Mouse (Mus musculus): ENCODE data around the gene Srd5a1. TPM values are rescaled to one million over a fixed set of nuclear protein-coding genes. Genes with fewer than 3 reads are reported as not detected.
"Not testable (repeated sequence)": the region's sequence is repeated elsewhere in the genome, so short reads cannot be mapped to it uniquely, and the experiment has no call there.

Srd5a1 gene
- 2.8 and 5.6 TPM in 2 replicates for total RNA-seq (2017)

DNA sequence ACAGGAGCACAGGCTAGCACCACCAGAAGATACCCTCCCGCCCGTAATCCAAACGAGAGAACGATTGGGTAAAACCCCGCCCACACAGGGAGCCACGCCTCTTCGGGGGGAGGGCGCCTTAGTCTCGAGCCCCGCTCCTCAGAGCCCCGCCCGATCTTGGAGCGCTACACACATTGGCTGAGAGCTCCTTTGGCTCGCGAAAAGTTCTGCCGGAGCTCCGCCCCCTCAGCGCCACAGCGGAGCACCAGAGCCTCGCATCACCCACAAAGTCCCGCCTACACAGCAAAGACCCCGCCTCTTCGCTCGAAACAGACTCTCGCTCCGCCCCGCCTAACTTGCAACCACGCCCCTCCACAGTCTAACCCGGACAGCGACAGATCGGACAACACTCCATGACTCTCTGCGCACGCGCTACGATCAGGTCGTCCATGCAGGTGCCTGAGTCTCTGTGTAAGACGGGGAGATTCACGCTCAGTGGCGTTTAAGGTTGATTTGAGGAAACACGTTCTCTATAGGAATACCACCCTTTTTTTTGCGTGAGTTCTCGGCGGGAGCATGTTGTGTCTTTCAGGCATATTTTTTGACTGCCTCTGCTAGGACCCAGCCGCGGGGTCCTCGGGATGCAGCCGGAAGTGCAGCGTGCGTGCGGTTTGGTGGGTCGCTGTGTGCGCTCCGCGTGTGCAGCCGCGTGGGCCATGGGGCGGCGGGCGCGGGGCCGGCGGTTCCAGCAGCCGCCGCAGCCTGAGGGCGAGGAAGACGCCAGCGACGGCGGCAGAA lies at the start of gene Srd5a1:
TSS of gene Srd5a1 (minus strand) at position 45 of the 777 bp plus-strand sequence.
- ATAC-seq (replicated peaks in 1 of 2; ENCODE audit: insufficient read depth in 1 of 2, low FRiP score in 2 of 2, low TSS enrichment in 1 of 2, low read depth in 1 of 2, poor library complexity in 2 of 2, severe bottlenecking in 2 of 2) = peak; percentile 92

DNA sequence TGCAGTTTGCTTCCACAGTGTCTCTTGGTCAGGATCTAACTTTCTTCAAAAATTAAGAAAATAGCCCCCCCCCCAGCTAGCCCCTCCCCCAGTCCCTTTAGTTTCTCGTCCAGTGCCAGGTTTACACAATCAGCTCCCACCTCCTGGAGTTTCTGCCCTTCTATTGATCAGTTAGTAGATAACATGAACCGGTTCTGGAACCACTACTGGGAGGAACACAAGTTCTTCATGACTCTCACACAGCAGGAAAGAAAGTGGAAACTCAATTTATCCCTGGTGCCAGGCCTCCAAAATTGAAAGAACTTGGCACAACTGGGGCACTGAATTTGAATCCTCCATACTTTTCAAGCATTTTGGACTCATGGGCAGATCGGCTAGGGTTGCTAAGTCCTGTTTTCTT lies 43.3 kb upstream of the Srd5a1 start:
- no peak for ATAC-seq (replicated peaks in 1 of 2; ENCODE audit: insufficient read depth in 1 of 2, low FRiP score in 2 of 2, low TSS enrichment in 1 of 2, low read depth in 1 of 2, poor library complexity in 2 of 2, severe bottlenecking in 2 of 2)

DNA sequence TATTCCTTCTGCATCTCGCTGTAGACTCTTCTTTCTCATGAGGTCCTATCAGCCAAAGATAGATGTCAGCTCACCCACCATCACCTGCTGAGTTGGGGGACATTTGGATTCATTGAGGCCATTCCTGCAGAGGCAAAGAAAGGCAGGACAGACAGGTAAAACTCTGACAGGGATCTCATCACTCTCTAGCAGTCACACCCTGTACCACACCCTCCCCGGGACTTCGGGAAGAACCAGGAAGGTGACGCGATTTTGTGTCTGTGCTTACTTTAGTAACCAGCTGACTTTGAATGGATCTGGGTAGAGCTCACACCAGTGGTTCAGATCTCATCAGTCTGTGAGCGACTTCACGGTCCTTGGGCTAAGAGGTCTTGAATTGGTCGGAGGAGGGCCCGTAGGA lies 35.2 kb upstream of the Srd5a1 start:
- no peak for ATAC-seq (replicated peaks in 1 of 2; ENCODE audit: insufficient read depth in 1 of 2, low FRiP score in 2 of 2, low TSS enrichment in 1 of 2, low read depth in 1 of 2, poor library complexity in 2 of 2, severe bottlenecking in 2 of 2)

DNA sequence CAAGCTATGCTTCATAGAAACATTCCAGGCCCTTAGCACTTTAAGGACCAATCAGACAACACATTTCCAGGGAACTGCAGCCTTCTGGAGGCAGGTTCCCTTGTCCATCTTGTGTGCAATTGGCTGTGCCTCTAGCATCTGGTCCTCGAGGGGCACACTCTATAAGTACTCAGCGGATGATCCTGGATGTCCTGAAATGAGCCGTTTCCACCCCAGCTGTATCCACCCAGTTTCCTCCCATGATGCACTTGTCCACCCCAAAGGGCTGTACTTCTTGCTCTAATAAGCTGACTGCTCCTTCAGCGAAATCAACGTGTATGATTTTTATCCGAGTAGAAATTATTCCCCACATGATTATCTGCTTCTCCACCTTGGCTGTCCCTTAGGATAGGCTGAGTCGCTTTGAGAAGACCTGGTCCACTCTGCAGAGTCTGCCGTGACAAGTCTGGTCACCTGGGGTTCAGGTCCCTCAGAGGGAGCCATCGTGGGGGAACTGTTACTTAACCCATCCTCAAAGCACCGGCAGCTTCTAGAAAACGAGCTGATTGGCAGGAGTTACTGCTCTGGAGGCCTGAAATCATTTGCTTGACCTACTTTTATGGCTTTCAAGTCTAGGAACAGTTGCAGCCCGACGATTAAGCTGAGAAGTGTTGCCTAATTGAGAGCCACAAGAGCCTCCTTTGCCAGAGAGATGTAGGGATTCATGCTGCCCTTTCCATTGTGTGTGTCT lies 34.6 kb upstream of the Srd5a1 start:
- no peak for ATAC-seq (replicated peaks in 1 of 2; ENCODE audit: insufficient read depth in 1 of 2, low FRiP score in 2 of 2, low TSS enrichment in 1 of 2, low read depth in 1 of 2, poor library complexity in 2 of 2, severe bottlenecking in 2 of 2)

DNA sequence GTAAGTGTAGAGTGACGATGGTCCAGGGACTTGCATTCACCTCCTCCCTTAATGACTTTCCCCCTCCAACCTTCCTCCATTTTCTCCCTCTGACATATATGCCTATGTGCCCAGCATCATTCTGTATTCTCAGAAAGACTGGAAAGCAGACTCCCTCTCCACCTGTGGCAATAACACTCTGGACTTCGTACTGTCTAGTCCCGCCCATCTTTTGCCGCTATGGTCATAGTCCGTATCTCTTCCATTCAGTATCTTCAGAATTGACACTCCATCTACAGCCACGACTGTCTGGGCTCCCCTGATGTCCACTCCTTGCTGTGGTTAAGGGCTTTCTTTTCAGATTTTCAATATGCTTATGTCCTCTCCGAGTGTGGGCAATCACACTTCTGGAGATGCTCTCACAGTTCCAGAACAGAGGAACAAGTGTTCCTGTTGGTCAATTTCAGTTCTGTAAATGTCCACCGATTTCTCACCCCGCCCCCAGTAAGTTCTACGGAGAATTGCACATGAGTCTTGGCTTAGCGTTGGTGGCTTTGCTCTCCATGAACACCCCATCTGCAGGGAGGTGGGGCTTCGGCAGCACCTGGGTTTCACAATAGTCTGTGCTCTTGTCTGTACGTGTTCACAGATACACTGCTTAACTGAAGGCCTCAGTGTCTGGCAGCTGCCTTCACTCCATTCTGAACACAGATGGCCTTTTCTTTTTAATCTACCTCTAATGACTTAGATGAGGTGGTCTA lies 33.4 kb upstream of the Srd5a1 start:
- ATAC-seq (replicated peaks in 1 of 2; ENCODE audit: insufficient read depth in 1 of 2, low FRiP score in 2 of 2, low TSS enrichment in 1 of 2, low read depth in 1 of 2, poor library complexity in 2 of 2, severe bottlenecking in 2 of 2) = no peak

DNA sequence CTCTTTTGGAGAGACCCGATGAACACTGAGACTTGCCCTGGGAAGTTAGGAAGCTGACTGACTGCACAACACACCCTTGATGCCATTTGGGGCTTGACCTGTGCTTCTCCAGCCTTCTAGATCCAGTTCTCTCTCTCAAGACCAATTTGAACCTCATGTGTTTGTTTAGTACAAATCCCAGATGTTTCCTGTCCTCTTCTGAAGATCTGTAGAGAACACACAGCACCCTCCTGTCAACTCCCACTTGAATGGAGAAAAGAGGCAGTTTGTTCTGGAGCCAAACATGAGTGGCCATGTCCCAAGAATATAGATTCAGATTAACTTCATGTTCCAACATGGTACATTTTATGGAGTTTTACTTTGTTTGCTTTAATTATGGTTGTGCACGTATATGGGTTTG lies 32.7 kb upstream of the Srd5a1 start:
- ATAC-seq (replicated peaks in 1 of 2; ENCODE audit: insufficient read depth in 1 of 2, low FRiP score in 2 of 2, low TSS enrichment in 1 of 2, low read depth in 1 of 2, poor library complexity in 2 of 2, severe bottlenecking in 2 of 2) = no peak

DNA sequence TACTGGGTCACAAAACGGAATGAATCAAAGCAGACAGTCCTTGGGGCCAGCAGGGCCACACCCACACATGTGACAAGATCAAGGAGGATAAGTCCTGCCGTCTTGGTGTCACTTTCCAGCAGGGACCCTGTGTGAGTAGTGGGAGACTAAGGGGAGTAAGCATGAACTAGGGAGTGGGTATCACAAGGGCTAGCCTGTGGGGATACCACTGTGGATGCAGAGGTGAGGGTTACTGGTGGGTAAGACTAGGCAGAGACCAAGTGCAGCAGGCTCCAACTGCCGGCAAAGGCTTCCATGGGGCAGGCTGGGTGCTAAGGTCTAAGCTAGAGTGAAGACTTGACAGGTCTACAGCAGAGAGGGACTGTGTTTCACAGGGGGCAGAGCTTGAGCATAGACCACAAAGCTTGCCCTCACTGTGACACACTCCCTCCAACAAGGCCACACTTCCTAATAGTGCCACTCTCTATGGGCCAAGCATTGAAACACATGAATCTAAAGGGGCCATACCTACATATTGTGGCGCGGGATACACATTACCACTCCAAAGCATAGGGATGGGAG lies 31.5 kb upstream of the Srd5a1 start:
- 0 out of 4 replicates have a peak, but pooled peaks of 1 of the 2 experiments have one; percentile 12 for ATAC-seq (replicated peaks in 1 of 2; ENCODE audit: insufficient read depth in 1 of 2, low FRiP score in 2 of 2, low TSS enrichment in 1 of 2, low read depth in 1 of 2, poor library complexity in 2 of 2, severe bottlenecking in 2 of 2)

DNA sequence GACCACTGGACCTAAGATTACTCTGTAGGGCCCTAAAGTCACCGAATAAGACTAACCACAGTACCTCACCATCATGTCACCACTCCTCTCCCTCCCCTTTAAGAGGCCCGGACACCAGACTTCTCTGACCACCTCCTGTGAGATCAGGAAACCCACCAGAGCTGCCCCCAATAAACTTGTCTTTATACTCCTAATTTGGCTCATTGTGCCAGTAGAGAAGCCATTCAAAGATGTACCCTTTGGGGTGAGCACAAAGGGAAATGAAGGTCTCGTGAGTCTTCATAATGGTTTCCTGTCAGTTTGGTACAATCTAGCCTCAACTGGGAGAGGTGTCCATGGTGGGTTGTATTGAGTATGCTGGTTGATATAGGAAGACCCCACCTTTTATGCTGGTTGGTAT lies 29.8 kb upstream of the Srd5a1 start:
- ATAC-seq (replicated peaks in 1 of 2; ENCODE audit: insufficient read depth in 1 of 2, low FRiP score in 2 of 2, low TSS enrichment in 1 of 2, low read depth in 1 of 2, poor library complexity in 2 of 2, severe bottlenecking in 2 of 2) = no peak

DNA sequence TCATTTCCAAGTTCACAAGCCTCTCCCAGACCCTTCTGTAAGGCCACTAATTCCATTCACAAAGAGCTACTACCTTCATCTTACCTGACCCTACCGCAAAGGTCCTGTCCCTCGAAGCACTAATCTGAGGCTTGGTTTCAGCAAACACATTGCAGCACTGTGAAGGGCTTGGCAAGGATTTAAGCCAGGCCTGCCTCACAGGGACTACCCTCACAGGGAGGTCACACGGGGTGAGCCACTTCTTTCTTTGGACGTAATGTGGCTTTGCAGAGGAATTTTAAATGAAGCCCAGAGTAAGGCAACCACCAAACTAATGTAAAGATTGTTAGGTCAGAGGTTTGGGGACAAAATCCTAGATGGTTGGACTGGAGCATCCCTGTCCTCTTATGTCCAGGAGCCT lies 29.3 kb upstream of the Srd5a1 start:
- ATAC-seq (replicated peaks in 1 of 2; ENCODE audit: insufficient read depth in 1 of 2, low FRiP score in 2 of 2, low TSS enrichment in 1 of 2, low read depth in 1 of 2, poor library complexity in 2 of 2, severe bottlenecking in 2 of 2) = no peak

DNA sequence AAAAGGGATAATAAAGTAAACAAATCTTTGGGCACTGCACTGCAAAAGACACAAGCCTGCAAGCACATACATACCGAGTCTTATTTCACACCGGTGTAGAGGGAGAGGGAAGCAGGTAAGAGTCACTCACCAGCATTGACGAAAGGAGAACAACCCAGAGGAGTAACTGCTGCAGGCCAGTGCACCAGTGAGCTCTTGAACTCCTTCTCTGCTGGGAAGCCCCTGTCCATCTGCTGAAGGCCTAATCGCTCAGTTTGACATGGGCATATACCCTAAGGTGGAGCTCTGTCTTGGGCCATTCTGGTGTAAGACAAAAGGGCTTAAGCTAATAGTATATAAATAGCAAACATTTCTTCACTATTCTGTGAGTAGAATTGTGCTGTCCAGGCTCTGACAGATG lies 28.9 kb upstream of the Srd5a1 start:
- ATAC-seq (replicated peaks in 1 of 2; ENCODE audit: insufficient read depth in 1 of 2, low FRiP score in 2 of 2, low TSS enrichment in 1 of 2, low read depth in 1 of 2, poor library complexity in 2 of 2, severe bottlenecking in 2 of 2) = no peak

DNA sequence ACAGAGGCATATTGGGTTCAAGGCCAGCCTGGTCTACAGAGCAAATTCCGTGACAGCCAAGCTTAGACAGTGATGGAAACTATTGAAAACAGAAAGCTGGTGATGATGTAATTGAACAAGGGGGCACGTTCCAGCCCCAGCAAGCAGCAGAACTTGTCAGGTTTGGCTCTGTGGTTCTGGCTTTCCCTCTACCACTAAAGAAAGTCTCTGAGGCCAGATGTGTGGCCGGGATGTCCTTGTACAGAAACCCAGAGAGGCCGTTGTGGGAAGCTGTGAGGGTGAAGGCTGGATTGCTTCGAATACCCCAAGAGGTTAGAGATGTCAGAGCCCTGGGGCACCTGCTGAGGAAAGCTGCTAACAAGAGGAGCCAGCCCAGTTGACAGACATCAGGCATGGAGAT lies 28.0 kb upstream of the Srd5a1 start:
- ATAC-seq (replicated peaks in 1 of 2; ENCODE audit: insufficient read depth in 1 of 2, low FRiP score in 2 of 2, low TSS enrichment in 1 of 2, low read depth in 1 of 2, poor library complexity in 2 of 2, severe bottlenecking in 2 of 2) = no peak

DNA sequence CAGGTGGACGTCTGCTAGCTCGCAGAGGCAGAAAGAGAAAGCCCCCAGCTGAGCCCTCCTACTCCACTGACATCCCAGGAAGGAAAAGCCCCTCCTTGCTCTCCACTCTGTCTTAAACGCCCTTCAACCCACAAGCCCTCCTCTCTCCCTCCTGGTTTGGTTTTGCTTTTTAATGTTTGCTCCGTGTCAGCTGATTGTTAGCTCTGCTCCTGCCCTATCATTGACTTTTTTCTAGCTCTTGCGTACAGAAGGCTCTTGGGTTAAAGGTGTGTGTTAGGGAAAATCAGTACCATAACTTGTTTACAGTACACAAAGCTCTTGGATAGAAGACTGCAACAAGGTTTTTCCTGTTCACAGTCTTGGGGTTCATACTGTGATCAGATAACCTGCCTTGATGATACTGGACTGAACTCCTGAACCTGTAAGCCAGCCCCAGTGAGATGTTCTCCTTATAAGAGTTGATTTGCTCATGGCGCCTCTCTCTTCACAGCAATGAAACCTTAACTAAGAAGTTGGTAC lies 26.9 kb upstream of the Srd5a1 start:
- no peak for ATAC-seq (replicated peaks in 1 of 2; ENCODE audit: insufficient read depth in 1 of 2, low FRiP score in 2 of 2, low TSS enrichment in 1 of 2, low read depth in 1 of 2, poor library complexity in 2 of 2, severe bottlenecking in 2 of 2)

DNA sequence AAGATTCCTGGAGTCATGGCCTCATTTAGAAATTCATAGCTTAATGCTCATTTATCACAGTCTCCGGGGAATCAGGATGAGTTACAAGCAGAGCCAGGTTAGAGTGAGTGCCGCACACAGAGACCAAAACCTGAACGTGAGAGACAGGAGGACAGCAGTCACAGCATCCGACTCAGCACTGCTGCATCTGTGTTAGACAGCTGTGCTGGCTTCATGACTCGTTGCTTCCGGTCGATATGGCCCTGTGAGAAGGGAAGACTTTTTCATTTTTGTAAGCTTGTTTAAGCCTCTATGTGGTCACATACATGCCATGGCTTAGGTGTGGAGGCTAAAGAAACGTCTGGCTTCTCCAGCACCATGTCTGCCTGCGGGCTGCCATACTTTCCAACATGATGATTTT lies 26.4 kb upstream of the Srd5a1 start:
- no peak for ATAC-seq (replicated peaks in 1 of 2; ENCODE audit: insufficient read depth in 1 of 2, low FRiP score in 2 of 2, low TSS enrichment in 1 of 2, low read depth in 1 of 2, poor library complexity in 2 of 2, severe bottlenecking in 2 of 2)

DNA sequence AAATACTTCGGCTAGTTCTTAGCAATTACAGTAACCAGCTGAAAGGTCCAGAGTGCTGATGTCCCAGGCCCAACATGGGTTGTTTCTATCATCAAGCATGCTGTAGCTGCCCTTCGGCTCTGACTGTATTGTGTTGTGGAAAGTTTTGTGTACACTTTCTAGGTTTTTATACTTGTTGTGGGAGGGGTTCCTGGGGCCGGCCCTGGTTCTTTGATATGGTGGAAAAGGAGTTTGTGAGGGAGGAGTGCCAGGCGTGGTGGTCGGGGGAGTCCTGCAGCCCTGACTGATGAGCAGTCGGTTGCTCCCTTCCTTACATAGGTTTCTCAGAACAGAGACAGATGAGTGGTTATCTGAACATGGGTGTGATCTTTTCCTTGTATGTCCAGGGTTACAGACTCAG lies 25.6 kb upstream of the Srd5a1 start:
- ATAC-seq (replicated peaks in 1 of 2; ENCODE audit: insufficient read depth in 1 of 2, low FRiP score in 2 of 2, low TSS enrichment in 1 of 2, low read depth in 1 of 2, poor library complexity in 2 of 2, severe bottlenecking in 2 of 2) = no peak

DNA sequence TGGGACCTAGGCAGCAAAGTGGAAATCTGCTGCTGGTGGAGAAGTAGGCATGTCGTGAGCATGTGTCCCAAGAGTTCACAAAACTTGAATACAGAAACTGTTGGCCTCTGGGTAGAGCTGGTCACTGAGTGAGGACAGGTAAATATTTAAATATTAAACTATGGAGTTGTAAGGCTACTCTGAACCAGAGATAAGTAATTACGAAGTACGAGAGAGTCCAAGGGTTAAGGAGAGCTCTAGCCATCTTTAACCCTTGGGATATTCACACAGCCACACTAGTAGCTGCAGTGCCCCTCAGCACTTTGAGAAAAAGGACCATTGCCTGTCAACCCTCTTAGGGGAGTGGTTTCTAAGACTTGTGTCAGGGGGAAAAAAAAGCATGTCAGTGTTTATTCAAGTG lies 25.1 kb upstream of the Srd5a1 start:
- no peak for ATAC-seq (replicated peaks in 1 of 2; ENCODE audit: insufficient read depth in 1 of 2, low FRiP score in 2 of 2, low TSS enrichment in 1 of 2, low read depth in 1 of 2, poor library complexity in 2 of 2, severe bottlenecking in 2 of 2)

DNA sequence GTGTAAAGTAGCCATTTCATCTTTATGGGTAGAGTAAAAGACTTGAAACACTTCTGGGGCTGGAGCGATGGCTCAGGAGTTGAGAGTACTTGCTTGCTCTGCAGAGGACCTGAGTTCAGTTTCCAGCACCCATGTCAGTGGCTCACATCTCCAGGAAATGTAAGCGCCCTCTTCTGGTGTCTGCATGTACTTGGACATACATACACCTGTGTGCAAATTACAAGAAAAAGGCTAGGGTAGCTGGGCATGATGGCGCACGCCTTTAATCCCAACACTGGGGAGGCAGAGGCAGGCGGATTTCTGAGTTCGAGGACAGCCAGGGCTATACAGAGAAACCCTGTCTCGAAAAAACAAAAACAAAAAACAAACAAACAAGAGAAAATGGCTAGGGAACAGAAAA lies 24.6 kb upstream of the Srd5a1 start:
- not testable (repeated sequence) for ATAC-seq (replicated peaks in 1 of 2; ENCODE audit: insufficient read depth in 1 of 2, low FRiP score in 2 of 2, low TSS enrichment in 1 of 2, low read depth in 1 of 2, poor library complexity in 2 of 2, severe bottlenecking in 2 of 2)

DNA sequence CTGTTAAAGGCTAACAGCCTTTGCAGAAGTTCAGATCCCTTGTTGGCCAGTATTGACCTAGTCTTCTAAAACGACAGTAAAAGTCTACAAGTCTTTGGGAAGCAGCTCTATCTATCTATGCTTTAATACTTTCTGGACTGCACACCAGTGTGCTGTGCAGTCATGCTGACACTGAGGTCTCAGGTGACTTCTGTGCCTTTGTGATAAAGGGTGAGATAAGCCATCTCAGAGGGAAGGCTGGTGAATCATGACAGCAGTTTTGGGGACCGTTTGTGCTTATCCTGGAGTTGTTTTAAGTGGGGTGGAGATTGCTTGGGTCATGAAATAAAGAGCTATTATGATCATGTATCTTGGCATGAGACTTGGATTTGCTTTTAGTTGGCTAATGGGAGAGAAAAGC lies 22.7 kb upstream of the Srd5a1 start:
- ATAC-seq (replicated peaks in 1 of 2; ENCODE audit: insufficient read depth in 1 of 2, low FRiP score in 2 of 2, low TSS enrichment in 1 of 2, low read depth in 1 of 2, poor library complexity in 2 of 2, severe bottlenecking in 2 of 2) = no peak

DNA sequence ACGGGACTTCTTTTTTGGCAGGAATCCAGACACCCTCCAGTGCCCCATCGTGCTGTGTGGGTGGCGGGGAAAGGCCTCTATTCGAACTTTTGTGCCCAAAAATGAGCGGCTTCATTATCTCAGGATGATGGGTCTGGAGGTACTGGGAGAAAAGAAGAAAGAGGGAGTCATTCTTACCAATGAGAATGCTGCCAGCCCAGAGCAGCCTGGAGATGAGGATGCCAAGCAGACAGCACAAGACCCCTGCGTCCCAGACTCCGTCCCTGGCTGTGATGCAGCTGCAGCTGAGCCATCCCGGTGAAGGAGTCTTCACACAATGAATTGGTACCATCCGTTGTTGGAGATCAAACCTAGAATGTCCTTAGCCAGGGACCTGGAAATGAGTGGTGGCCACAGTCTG lies 22.3 kb upstream of the Srd5a1 start:
- ATAC-seq (replicated peaks in 1 of 2; ENCODE audit: insufficient read depth in 1 of 2, low FRiP score in 2 of 2, low TSS enrichment in 1 of 2, low read depth in 1 of 2, poor library complexity in 2 of 2, severe bottlenecking in 2 of 2) = no peak

All from hematopoietic stem cell, adult 5-6 weeks (primary cell).